Mouse (Mus musculus) thymus, adult 18-20 months (tissue): ENCODE measurements around the gene Top1.

Experiments
- DNase-seq, 2 experiments: peaks; one replicate each; pipeline ENCODE4 v3.0.0; 2022; ENCODE audit warnings: mixed read lengths in 2 of 2

The Top1 gene

DNA sequence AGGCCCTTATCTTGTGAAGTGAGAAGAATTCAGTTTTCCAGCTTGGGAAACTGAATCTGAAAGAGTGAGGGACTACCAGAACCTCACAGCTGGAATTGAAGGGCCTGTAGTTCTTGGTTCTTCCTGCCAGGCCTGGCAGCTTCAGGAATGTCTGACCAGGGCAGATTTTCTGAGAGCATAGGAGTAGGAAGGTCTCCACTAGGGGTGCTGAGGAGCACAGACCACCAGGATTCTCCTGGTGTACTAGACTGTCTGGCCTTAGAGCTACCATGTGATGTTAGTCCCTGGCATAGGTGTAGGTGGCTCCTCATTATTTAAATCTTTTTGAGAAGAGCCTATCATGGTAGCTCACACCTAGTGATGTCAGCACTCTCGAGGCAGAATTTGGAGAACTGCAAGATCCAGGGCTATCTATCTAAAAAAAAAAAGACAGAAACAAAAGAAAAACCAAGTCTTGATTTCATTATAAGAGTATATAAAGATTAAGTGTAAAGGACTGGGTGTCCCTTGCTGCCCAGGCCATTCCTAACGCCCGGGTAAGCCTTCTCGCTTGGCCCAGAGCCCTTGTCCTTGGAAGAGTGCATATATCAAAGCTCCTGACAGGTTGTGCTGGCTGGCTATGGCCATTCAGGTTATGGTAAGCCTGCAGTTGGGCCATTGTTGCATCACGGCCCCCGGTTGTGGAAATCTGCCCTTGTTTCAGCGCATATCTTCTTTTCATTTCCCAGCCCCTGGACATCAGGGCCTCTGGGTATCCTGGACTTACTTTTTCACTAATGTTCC lies 98.5 kb downstream of the Top1 start:
- peak in 1 of 2 experiments; percentile 45 for DNase-seq

DNA sequence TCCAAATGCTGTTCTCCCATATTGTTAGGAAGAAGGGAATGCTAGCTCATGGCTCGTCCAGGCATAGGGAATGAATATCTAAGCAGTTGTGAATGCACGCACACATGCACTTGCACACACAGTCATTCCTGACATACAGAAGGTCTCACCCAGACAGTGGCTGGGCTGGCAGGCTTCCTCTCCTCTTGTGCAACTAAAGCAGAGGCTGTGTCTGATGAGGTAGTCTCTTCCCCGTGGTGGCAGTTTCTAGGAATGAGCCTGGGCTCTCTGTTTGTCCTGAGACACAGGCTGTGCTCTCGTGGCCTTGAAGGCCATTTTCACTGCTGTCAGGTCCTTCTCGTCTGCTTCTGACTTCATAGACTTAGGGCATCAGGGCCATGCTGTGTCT lies 99.1 kb downstream of the Top1 start:
- DNase-seq = no peak

DNA sequence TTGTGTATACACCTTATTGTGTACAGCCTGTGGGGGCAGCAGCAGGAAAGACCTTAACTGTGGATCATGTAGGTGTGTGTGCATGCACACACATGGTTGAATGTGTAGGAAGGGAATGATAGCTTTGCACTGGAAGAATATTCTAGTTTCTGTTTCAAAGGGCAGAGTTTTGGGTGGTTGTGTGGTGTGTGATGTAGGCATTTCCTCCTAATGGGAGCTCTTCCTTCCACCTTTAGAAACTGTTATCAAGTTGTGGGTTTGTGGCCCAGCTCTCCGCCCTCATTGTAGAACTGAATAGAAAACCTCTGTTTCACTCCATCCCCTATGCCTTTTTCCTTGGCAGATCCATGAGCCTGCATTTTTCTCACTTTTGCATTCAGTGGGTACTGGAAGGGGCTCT lies 99.8 kb downstream of the Top1 start:
- no peak for DNase-seq

DNA sequence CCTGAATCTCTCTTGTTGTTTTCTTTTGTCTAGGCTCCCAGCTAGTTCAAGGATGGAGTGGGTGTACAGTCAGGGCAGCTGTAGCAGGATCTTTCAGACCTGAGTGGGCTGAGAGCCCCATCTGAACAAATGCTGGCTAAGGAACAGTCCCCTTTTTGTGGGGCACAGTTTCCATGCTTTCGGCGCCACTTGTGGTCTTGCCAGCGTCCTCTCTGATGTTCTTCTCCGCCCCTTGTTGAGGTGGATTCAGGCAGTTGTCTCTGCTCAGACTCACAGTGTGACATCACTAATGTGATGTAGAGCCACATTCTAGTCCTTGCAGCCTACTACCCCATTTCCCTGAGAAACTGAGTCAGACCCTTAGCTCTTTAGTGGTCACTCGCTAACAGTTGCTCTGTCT lies 100.9 kb downstream of the Top1 start:
- no peak for DNase-seq

DNA sequence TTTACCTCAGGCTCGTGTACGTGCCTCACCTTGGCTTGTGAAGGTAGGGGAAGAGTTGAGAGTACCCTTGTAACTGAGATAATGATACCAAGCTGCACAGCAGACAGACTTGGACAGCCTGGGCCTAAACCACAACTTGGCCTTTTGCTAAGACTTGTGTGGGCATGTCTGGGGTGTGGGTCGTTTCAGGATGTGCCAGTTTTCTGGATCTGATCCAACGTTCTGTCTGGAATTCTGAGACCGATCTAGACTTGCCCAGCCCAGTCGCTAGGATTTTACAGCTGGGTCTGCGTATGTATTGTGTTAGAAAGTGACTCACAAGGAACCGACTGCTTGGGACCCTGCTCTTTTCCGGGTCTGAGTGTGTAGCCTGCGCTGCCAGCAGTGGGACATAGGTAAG lies 101.4 kb downstream of the Top1 start:
- no peak for DNase-seq

DNA sequence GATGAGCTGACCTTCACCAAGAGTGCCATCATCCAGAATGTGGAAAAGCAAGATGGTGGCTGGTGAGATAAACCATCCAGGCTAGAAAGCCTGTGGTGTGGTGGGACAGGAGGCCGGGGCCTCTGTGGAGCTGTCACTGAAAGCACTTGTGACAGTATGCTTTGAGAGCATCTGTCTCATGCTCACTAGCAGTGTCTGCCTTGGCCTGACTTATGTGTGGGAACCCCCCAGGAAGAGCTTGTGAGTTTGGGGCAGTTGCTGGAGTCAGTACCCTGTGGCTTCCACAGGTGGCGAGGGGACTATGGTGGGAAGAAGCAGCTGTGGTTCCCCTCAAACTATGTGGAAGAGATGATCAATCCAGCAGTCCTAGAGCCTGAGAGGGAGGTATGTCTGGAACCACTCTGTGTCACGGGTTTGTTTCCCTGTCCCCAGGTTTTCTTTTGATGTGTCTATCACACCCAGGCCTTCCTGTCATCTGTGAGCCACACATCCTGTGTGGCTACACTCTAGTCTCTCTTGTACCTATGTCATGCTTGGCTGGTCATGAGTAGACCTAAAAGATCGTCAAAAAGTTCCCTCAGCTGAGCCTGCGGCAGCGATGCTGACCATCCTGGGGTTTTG lies 111.0 kb downstream of the Top1 start:
- no peak for DNase-seq

DNA sequence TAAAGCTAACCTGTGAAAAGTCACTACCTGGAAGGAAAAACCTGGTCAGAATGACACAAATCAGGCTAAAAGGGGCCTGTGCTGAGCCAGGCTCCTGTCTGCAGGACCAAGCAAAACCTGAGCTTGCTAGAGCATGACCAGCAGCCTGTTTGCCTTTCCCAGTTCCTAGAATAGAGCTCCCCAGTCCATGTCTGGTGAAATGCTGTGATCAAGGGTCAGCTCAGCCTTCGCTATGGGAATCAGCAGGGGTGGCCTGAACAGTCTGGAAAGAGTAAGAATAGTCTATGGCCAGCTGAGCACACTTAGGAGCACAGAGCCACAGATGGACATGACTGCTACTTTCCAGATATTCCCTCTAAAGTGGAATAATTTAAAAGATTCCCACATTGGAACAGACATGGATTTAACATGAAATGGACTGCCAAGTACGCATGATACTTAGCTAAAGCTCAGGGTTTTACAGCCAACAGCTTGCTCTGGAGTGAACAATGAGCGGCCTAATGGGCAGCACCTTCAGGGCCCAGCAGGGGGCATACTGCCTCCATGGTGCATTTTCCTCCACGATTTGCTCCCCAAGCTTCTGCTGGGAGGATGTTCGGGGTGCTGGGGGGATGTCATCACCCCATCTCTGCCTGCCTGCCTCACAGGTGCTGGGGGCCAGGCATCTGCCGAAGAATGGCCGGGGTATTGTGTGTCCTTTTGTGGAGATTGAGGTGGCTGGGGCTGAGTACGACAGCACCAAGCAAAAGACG lies 114.9 kb downstream of the Top1 start:
- DNase-seq = no peak

DNA sequence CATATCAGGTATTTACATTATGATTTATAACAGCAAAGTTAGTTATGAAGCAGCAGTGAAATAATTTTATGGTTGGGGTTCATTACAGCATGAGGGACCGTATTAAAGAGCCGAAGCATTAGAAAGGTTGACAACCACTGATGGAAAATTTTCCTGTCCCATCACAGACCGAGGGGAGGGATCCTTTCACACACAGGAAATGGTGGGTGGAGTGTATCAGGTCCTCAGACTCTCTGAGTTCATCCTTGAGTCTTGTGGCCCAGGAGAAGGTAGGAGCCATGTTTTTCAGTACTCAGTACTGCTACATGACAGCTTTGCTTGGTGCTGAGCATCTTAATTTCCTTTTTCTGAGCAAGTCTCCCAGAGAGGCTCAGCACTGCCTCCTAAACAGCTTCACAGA lies 118.1 kb downstream of the Top1 start:
- DNase-seq = no peak

DNA sequence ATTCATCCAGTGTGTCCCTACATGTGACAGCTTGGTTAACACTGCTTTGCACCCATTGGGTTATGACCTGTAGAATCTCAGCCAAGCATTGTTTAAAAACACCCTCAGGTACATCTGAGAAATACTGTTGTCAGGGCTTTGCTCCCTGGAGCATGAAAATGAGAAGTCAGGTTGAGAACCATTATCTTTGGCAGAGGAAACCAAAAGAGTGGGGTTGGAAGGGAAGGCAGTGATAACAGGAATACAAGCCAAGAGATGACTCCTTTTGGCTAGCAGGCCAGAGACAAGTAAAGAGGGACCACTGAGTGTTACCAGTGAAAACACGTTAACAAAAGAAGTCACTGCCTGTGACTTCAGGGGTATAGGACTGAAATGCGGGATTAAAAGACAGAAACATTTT lies 118.7 kb downstream of the Top1 start:
- DNase-seq = no peak

DNA sequence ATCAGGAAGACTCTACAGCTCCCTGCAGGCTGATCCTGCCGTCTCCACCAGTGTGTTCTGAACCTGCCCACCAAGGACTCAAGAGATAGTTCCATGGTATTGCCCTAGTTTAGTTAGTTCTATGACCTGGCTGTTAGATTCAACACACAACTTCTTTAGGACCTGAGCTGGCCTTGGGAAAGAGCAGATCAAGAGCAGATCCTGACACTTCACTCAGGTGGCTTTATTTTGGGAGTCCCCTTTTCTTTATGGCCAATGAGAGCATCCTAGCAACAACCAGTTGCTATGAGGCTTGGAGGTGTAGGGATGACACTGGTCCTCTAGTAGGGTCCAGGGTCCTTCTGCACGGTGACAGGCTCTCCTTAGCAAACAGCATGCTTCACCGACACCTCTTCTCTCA lies 119.4 kb downstream of the Top1 start:
- DNase-seq = no peak

DNA sequence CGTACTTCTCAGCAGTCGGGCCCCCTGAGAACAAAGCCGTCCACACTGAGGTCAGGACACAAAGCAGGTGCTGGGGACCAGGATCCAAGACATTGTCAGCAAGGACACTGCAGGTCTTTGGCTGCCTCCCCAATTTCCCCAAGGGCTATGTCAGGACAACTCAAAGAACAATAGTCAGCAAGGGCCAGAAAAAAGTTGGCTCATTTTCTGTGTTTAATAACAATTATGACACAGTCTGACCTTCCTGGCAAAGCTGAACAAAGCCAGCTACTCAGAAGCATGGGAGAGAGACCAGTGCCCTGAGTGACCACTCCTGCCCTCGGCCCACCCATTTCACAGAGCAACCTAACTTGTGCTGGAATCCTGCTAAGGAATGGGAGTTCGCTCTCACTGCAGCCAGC lies 120.7 kb downstream of the Top1 start:
- DNase-seq = no peak

DNA sequence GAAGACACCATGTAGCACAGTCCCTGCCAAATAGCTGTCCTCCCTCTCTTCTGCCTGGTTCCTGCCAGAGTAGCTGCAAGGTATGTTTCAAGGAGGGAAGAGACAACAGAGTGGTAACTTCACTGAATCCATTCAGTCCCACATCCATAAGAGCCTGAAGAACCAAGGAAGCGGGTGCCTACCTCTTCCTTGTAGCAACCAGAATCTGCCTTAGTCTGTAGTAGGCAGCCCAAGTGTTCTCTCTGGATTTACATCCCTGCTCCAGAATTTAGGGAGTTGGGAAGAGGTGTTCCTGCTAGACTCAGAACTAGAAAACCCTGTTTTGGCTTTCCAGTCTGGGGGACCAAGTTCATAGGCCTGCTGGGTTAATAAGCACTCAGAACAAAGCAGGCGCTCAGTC lies 121.5 kb downstream of the Top1 start:
- no peak for DNase-seq

DNA sequence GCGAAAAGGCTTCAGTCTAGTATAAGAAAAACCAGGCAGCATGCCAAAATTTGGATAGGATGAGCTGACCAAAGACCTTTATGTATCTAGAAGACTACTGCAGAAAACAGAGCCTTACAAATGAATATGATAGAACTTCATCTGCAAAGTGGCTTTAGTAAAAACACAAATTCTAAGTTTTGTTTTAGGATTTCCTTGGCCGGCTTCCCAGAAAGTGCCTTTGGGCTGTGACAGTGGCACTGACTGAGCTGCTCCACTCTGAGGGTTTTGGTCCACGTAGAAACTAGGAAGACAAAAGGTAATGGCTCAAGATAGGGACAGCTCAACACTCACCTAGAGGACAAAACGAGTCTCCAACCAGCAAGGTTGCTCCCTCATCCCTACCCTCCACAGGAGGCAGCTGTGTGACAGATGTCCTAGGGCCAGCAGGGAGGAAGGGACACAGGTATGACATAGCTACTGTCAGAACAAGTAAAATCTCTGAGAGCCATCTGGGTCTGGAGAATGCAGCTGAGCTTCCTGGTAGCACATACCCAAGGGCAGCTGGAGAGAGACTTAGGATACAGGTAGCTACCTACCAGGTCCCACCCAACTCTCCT lies 122.5 kb downstream of the Top1 start:
- no peak for DNase-seq

DNA sequence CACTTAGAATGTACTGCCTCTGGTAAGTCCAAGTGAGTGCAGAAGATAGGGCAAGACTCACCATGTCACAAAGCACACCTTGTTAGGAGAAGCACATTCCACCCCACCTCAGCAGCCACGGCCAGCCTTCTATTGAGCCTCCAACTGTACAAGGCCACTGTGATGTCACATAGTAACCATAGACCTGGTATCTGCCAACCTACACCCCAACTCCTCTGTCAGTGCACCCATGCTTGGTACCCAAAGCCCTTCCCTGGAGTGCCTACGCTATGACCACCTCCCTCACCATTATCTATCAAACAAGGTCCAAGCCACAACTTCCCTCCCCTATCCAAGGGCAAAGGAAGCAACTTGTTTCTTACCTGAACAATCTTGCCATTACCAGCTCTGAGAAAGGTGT lies 123.3 kb downstream of the Top1 start:
- DNase-seq = no peak

DNA sequence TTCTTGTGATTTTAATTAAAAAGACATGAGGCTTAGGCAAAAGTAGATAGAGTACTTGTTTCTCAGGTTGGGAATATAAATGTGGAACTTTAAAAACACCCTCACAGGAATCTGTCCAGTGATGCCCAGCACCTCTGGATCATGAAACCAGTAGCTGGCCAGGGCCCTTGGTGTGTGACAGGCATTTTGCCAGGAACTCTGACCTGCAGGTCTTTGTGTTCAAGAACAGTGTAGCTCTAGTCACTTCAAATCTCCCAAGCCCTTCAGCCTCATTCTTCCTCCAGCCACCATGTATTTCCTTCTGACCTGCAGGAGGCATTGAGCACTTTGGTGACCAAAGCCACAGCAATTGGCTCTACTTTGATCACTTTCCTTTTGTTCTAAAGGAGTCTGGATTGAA lies 124.7 kb downstream of the Top1 start:
- no peak for DNase-seq

DNA sequence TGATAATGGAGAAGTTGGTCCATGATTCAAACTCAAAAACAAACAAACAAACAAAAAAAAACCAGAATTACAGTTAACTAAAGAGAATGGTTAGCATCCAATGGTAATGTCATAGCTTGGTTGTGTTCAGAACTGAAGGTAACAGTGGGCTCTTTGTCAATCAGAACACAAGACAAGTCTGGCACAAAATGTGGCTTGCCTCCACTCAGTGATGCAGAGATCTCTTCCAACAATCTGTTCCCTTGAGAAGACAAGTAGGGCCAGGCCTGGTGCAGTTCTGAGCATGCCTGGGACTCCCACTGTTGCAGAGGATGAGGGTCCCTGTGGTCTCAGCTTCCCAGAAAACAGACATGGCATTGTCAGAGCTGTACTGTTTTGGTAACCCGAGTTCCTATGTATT lies 125.2 kb downstream of the Top1 start:
- DNase-seq = no peak

DNA sequence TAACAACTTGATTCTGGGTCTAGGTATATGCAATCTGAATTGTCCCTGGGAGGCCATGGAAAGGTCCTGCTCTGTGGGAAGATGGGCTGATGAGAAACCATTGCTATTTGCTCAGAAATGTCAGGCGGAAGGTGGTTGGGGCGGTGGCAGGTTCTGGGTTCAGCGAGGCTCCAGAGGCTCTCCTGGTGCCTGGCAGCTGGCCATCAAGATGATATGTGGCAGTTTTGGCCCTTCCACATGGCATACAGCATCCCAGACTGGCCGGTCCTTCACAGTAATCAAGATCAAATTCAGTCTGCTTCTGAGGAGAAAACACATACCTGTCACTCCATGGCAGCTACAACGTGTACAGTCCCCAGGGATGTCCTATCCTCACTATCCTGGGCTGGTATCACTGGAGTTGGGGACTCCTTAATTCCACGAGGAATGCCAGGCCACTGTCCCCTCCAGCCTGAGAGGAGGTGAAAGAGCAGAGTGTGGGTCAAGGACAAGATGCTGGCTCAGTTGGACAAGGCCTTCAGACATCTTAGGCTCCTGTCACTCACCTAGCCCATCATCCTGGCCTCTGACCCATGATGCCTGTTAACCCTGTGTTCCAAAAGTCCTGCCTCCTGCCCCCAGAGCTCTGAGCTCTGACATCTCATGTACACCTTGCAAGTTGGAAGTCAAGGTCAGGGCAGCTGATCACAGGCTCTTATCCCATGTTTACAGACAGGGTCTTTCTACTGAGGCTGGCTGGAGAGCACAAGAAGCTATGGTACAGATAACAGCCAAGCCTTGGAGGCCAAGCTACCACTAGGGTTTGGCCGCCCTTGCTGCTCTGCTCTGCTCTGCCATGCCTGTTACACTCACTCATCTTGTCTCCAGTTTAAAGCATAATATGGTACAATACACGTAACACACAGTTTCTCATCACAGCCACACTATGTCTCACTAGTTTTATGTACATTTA lies 125.9 kb downstream of the Top1 start:
- no peak for DNase-seq
